Mouse (Mus musculus) lung, adult 2 months (tissue): Measurements from ENCODE around the gene Chd9. TPM values are rescaled to one million over a fixed set of nuclear protein-coding genes. Genes with fewer than 3 reads are reported as not detected.

Source experiments
- DNase-seq: peaks from one replicate; pipeline ENCODE4 v3.0.0; 2022
- H3K4me1 ChIP-seq: fragments of 200-500 bp; 2 replicates; pipeline ENCODE4 v1.6.1; 2011; ENCODE audit warnings: low read length; ENCODE audit not compliant: control insufficient read depth, insufficient read depth
- H3K4me3 ChIP-seq: fragments of 200-500 bp; replicated peaks from 2 replicates; pipeline ENCODE3; 2011; ENCODE audit warnings: low read depth, mild to moderate bottlenecking, control low read depth, low read length; ENCODE audit errors: extremely low read depth
- CTCF ChIP-seq: fragments of 200-500 bp; IDR thresholded peaks from 2 replicates; pipeline ENCODE4 v1.5.1; 2011; ENCODE audit warnings: mild to moderate bottlenecking, low read length, control low read depth; ENCODE audit not compliant: insufficient read depth
- POLR2A ChIP-seq: fragments of 200-500 bp; IDR thresholded peaks from 2 replicates; pipeline ENCODE4 v1.6.1; 2011; ENCODE audit warnings: low read depth, mild to moderate bottlenecking, control low read depth, low read length, borderline replicate concordance; ENCODE audit errors: extremely low read depth
- WGBS: fragments of 180-500 bp; shearing (Covaris S2); methylation state at CpG from one replicate; pipeline ENCODE4 v1.1.7; 2018; 5-methylcytosine and 5-hydroxymethylcytosine counted together
- polyA plus RNA-seq: library from polyadenylated mRNA; depleted of rRNA; stranded (reverse); fragments of >200 nt; gene quantifications from 2 replicates; pipeline ENCODE4 v1.2.3, GENCODE M21; 2012

Gene Chd9
- polyA plus RNA-seq, 1 experiment = 129 TPM

DNA sequence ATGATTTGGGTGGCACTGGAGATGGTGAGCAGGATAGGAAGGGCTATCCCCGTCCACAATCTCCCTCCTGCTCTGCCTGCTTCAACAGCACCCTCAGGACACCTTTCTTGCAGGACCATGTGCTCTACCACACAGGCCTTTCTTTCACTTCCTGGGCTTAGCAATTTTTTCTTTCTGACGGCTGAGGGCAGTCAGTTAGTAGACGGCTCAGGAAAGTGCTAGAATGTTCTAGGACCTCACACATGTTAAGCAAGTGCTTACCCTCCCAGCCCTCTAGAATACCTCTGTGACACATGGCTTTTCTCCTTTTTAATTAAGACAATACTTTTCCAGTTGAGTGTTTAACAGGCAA, 6.1 kb downstream of the Chd9 start:
- WGBS = 76% methylated on average over 3 of the region's 3 CpGs
- no peak overlapping the region for H3K4me3 ChIP-seq
- TF ChIP-seq CTCF (no peak), POLR2A (no peak)
- H3K4me1 ChIP-seq = peaks cover 4% of the 10 kb centered on the region
- no peak for DNase-seq

DNA sequence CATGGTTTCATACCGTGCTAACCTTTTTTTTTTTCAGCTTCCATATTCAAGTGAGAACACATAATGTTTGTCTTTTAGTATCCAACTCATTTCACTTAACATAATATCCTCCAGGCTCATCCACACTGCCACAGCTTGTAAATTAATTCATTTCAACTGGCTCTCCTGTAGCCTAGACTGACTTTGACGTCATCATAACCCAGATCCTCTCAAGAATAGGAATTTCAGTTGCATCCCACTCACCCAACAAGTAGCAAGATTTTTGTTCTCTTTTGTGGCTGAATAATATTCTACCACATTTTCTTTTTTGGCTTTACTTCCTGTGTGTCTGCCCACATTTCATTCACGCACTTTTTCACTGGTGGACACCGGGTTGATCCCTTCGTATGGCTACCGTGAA, 9.3 kb downstream of the Chd9 start:
- 89% methylated on average over 6 of the region's 6 CpGs for WGBS
- no peak for TF ChIP-seq POLR2A
- no peak for TF ChIP-seq CTCF
- Histone ChIP-seq H3K4me1 (peaks cover 5% of the 10 kb centered on the region), H3K4me3 (no peak overlapping the region)
- DNase-seq = no peak

DNA sequence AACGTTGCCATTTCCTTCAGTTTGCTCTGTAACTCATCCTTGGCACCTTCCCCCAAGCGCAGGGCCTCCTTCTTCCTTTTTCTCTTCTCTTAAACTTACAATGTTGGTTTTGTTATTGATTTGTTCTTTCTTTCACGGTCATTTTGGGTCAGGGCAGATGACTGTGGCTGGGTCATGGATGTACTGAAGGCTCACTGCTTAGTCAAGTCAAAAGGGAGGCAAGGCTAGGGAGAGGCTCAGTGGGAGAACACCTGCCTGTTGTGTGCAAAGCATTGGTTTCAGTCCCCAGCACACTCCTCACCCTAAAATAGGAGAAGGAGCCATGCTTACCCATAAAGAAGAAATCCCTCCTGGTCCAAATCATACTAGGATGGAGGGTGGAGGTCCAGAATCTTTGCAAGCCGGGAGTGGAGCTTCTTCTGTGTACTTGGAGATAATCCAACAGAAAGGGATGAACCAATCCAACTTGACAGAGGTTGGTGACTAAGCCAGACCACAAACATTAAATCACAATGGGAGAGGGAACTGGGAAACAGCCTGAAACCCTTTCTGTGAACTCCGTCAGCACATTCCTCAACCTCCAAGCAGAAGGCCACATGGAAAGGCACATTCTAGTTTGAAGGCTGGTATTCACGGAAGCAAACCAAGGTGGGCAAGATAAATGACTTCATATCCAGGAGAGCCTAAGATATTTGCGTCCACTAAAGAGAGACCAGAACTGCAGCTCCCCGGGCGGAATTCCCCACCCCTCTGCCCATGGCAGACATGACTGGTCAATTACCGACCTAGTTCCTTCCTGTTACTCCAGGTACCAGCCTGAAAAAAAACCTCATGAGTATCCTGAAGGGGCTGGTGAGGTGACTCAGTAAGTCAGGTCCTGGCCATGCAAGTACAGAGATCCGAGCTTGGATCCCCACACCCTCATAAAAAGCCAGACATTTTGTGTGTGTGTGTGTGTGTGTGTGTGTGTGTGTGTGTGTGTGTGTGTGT, 11.9 kb downstream of the Chd9 start:
- no peak for DNase-seq
- H3K4me1 ChIP-seq = peaks cover 3% of the 10 kb centered on the region
- H3K4me3 ChIP-seq = no peak overlapping the region
- WGBS = 53% methylated on average over 11 of the region's 11 CpGs
- no peak for TF ChIP-seq CTCF
- TF ChIP-seq POLR2A = no peak

DNA sequence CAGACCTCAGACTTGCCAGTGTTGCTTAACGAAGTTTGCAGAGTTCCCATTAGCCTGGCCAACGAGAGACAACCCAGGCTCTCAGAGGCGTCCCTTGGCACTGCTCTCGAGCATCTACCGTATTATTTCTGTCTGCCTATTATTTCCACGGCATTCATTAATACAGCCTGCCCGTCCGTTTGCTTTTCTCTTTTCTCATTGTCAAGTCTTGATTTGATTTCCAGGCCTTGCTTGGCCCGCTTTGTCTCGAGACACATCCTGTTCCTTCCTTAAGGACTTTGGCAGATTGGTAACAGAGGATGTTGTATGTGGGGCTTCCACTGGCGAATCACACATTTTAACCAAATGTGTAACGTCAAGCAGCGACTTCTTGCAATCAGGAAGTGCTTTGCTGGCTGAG, 13.2 kb downstream of the Chd9 start:
- 39% methylated on average over 13 of the region's 13 CpGs for WGBS
- Histone ChIP-seq H3K4me3 (no peak overlapping the region), H3K4me1 (peaks cover 3% of the 10 kb centered on the region)
- DNase-seq = no peak
- no peak for TF ChIP-seq POLR2A
- no peak for TF ChIP-seq CTCF

DNA sequence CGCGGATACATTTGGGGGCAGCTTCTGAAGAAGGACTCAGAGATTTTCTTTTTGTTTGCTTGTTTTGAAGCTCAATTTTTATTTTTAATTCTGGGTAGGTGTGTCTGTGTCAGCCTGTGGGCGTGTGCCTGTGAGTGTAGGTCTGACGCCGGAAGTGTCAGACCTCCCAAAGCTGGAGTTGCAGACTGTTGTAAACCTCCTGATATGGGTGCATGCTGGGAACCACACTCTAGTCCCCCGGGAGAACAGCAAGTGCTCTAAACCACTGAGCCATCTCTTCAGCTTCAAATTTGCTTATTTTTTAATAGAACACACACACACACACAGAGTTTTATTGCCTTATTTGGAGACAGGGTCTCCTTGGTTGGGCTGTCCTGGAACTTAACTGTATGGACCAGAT, 15.0 kb downstream of the Chd9 start:
- DNase-seq = no peak

DNA sequence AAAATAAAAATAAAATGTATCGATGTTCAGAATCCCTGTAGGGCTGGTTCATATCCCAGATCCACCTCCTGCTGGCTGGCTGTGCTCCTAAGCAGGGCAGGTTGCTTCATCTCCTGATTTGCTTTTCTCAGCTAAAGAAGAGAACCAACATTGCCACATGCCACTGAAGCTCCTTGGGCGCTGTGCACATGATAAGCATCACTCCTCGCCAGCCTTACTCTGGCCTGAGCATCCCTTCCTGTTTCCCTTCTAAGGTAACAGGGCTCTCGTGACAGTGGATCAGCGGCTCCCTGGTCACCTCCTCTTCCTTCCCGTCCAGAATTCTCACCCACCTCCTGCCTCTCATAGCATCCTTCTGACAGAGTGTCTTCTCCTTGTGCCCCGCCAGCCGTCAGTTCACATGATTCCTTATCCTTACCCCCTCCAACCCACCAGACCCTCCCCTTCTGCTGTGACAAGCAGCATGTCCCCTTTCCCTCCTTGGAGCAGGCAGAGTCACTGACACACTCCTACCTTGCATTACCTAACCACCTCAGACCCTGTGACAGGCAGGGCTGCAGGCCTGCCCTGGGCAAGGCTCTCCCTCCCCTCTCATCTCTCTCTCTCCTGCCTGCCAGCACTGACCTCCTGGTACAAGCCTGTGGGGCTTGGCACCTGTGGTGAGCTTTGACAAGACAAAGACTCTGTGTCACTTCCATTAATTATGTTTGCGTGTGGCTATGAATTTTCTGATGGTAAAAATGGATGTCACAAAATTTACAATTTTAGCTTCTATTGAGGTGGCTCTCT, 16.2 kb downstream of the Chd9 start:
- Histone ChIP-seq H3K4me3 (no peak overlapping the region), H3K4me1 (peaks cover 3% of the 10 kb centered on the region)
- WGBS = 67% methylated on average over 9 of the region's 9 CpGs
- DNase-seq = no peak
- no peak for TF ChIP-seq CTCF
- no peak for TF ChIP-seq POLR2A

More for the DNA sequence above, 15.0 kb downstream of the Chd9 start:
- TF ChIP-seq POLR2A (no peak), CTCF (no peak)
- Histone ChIP-seq H3K4me3 (no peak overlapping the region), H3K4me1 (peaks cover 3% of the 10 kb centered on the region)
- 84% methylated on average over 6 of the region's 6 CpGs for WGBS

DNA sequence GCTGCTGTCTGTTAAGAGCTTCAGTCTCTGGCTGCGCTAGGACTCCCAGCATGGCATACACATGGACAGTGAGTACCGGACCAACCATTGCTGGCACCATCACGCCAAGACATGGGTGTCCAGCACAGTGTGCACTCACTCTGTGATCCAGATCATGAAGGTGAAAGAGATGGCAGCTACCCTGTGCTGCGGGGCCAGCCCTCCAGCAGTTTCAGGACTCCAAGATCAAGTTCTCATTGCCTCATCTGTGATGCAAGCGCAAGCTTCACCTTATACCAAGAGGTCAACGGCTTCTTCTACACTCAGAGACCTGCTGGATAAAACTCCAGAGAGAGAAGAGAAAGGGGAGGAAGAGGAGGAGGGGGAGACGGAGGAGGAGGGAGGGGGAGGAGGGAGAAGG, 19.8 kb downstream of the Chd9 start:
- WGBS = 82% methylated on average over 7 of the region's 7 CpGs
- TF ChIP-seq CTCF = no peak
- no peak for TF ChIP-seq POLR2A
- Histone ChIP-seq H3K4me3 (no peak overlapping the region), H3K4me1 (no peaks in the 10 kb centered on the region)
- DNase-seq = no peak

DNA sequence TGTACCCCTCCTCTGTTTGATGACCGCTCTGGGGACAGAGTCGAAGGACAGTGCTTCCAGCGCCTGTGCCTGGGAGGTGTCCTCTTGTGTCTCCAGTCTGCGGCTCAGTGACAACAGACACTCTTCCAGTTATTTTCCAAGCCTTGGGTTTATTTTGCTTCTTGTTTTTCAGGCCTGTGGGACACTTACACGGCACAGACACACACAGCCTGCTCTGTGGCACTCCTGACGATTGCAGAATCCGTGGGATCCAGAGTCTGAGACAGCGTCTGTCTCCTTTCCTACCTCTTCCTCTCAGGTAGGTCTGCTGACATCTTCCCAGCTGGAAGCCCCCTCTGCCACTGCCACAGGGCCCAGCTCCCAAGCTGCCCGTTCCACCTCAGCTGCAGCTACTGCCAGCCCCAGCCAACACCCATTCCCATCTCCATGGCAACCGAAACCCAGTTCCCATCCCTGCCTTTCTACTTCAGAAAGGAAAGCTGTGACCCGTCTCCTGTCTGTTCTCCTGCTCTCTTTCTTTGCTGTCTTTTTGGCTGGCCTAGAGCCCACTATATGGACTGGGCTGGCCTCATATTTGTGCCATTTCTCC, 21.4 kb downstream of the Chd9 start:
- peaks cover 7% of the 10 kb centered on the region for H3K4me1 ChIP-seq
- no peak for DNase-seq
- H3K4me3 ChIP-seq = no peak overlapping the region
- TF ChIP-seq CTCF = no peak
- TF ChIP-seq POLR2A = no peak
- WGBS = 80% methylated on average over 11 of the region's 11 CpGs

DNA sequence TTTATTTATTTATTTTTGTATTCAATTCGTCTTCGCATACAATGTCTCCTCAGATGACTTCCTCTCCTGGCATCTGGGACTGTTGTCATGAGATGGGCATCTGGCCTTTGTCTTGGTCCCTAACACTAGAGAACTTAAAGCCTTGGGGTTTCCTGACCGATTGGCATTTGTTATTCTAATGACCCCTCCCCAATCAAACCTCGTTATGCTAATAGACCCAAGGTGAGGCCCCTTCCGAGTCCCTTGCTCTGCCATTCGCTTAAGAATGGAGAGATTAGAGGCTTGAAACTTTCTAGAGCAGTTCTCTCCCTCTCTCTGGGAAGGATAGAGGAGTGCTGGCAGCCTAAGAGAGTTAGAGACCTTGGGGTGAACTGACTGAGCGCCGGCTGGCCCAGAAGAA, 23.4 kb downstream of the Chd9 start:
- no peak for DNase-seq
- TF ChIP-seq CTCF (no peak), POLR2A (no peak)
- no peak overlapping the region for H3K4me3 ChIP-seq
- 86% methylated on average over 8 of the region's 8 CpGs for WGBS
- H3K4me1 ChIP-seq = peaks cover 8% of the 10 kb centered on the region
